Mouse (Mus musculus) midbrain, embryonic 11.5 days (tissue): Measurements from ENCODE around the gene Hsp90ab1. TPM values are rescaled to one million over a fixed set of nuclear protein-coding genes. Genes with fewer than 3 reads are reported as not detected.
A peak's percentile ranks its signal among the peaks of the same experiment; 100 is the strongest.

Experiments used
- ATAC-seq: fragments of 200-750 bp; cut with Nextera tagmentation; 2 replicates; pipeline ENCODE4 v1.8.0; 2017; ENCODE audit warnings: moderate TSS enrichment, moderate library complexity; ENCODE audit not compliant: low FRiP score
- DNase-seq: peaks from one replicate; pipeline ENCODE4 v3.0.0; 2015; ENCODE audit warnings: low spot score; ENCODE audit errors: missing footprints
- H3K27ac ChIP-seq: fragments of 300-500 bp; sonication (generic); 2 replicates; pipeline ENCODE4 v1.5.1; 2014; ENCODE audit warnings: low read depth, low read length
- H3K27me3 ChIP-seq: fragments of 300-500 bp; sonication (generic); 2 replicates; pipeline ENCODE4 v1.6.1; 2014; ENCODE audit warnings: mild to moderate bottlenecking, low read length, moderate library complexity, mixed read lengths; ENCODE audit not compliant: control insufficient read depth, insufficient read depth
- H3K36me3 ChIP-seq: fragments of 300-500 bp; sonication (generic); 2 replicates; pipeline ENCODE4 v1.6.1; 2014; ENCODE audit warnings: mild to moderate bottlenecking, low read length, moderate library complexity, mixed read lengths; ENCODE audit not compliant: control insufficient read depth, insufficient read depth
- H3K4me1 ChIP-seq: fragments of 300-500 bp; sonication (generic); 2 replicates; pipeline ENCODE4 v1.6.1; 2014; ENCODE audit warnings: low read length; ENCODE audit not compliant: control insufficient read depth, insufficient read depth
- H3K4me2 ChIP-seq: fragments of 300-500 bp; sonication (generic); 2 replicates; pipeline ENCODE4 v1.6.1; 2014; ENCODE audit warnings: mild to moderate bottlenecking, moderate library complexity
- H3K4me3 ChIP-seq: fragments of 300-500 bp; sonication (generic); 2 replicates; pipeline ENCODE4 v1.5.1; 2014; ENCODE audit warnings: low read depth, low read length
- H3K9ac ChIP-seq: fragments of 300-500 bp; sonication (generic); 2 replicates; pipeline ENCODE4 v1.6.1; 2014; ENCODE audit warnings: low read length
- H3K9me3 ChIP-seq: fragments of 300-500 bp; sonication (generic); 2 replicates; pipeline ENCODE4 v1.6.1; 2016; ENCODE audit warnings: low read length; ENCODE audit not compliant: control insufficient read depth
- WGBS: fragments of 180-500 bp; shearing (Covaris S2); extraction: QIAGEN DNeasy Blood & Tissue Kit; methylation state at CpG from one replicate; pipeline ENCODE4 v1.1.7; 2014; 5-methylcytosine and 5-hydroxymethylcytosine counted together
- polyA plus RNA-seq: library from polyadenylated mRNA; unstranded; fragments of >200 nt; fragmentation: Nextera tagmentation; extraction: Ambion mirVana; gene quantifications from 2 replicates; pipeline ENCODE4 v1.2.1, GENCODE M21; 2014

The Hsp90ab1 gene
- polyA plus RNA-seq, 1 experiment from 2014 or later = 1,690 TPM

- Histone ChIP-seq H3K36me3 (no peaks in the 10 kb centered on the region), H3K27me3 (no peaks in the 10 kb centered on the region), H3K9ac (no peak overlapping the region), H3K4me2 (no peak overlapping the region), H3K27ac (no peak overlapping the region; the same call in 1 of the 2 replicates), H3K4me3 (no peak overlapping the region), H3K9me3 (0 out of 2 replicates have a peak, but pooled peaks cover 3% of the 10 kb centered on the region), H3K4me1 (peaks cover 4% of the 10 kb centered on the region)
- ATAC-seq (no peak), DNase-seq (no peak)
- 22% methylated on average over 5 of the region's 5 CpGs for WGBS
Measured at GRCm38 (mm10) chr17:45610144-45610866, 37.2 kb upstream of the Hsp90ab1 start.

GRCm38 (mm10) chr17:45608396-45608795, 35.3 kb upstream of the Hsp90ab1 start:
- no peaks in the 10 kb centered on the region for H3K27me3 ChIP-seq
- no peak overlapping the region for H3K4me3 ChIP-seq
- WGBS = 91% methylated on average over 4 of the region's 4 CpGs
- H3K4me2 ChIP-seq = no peak overlapping the region
- H3K4me1 ChIP-seq = peaks cover 4% of the 10 kb centered on the region
- no peak overlapping the region for H3K27ac ChIP-seq
- DNase-seq (no peak), ATAC-seq (no peak)
- H3K9ac ChIP-seq = no peak overlapping the region
- no peaks in the 10 kb centered on the region for H3K36me3 ChIP-seq
- H3K9me3 ChIP-seq = 0 out of 2 replicates have a peak, but pooled peaks cover 3% of the 10 kb centered on the region

DNA sequence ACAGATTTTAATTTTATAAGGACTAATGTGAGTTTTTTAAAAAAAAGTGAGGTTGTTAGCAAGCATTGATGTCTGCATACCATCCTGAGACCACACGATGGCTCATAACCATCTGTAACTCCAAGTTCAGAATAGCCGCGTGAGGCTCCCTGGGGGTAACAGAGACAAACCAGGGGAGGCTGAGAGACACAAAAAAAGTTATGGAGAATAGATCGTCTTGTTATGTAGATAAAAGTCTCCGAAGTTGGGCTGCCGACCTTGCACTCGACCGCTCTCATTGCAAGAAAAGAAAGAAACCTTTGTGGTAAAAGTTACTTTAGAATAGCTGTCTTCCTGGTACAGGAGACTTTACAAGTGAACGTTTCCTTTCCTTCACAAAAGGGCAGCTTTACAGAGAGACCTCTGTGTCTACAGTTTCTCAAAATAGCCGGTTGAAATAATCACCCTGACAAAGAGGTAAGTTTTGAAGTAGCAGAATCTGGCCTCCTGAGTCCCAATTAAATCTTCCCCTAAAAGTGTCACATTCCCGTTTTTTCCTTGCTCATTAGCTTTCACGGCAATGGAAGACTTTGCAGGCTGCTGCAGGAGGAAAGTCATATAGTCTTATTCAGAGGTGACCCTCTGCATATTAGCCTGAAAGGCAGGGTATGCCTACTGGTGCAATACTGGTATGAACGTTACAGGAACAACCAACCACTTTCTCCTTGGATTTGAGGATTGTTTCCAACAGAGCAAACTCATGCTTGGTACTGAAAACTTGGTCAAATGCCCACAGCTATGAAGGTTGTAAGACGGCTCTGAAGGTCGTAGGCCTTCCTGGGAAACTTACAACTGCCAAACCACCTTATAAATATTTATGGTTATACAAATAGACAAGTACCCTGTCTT, 34.2 kb upstream of the Hsp90ab1 start:
- H3K4me1 ChIP-seq = peaks cover 4% of the 10 kb centered on the region
- no peak overlapping the region for H3K27ac ChIP-seq
- ATAC-seq = no peak
- no peak for DNase-seq
- H3K9ac ChIP-seq = no peak overlapping the region
- no peak overlapping the region for H3K4me2 ChIP-seq
- H3K36me3 ChIP-seq = no peaks in the 10 kb centered on the region
- H3K4me3 ChIP-seq = no peak overlapping the region
- peaks cover 2% of the 10 kb centered on the region; the same call in 1 of the 2 replicates for H3K27me3 ChIP-seq
- 0 out of 2 replicates have a peak, but pooled peaks cover 3% of the 10 kb centered on the region for H3K9me3 ChIP-seq
- WGBS = 85% methylated on average over 15 of the region's 15 CpGs

DNA sequence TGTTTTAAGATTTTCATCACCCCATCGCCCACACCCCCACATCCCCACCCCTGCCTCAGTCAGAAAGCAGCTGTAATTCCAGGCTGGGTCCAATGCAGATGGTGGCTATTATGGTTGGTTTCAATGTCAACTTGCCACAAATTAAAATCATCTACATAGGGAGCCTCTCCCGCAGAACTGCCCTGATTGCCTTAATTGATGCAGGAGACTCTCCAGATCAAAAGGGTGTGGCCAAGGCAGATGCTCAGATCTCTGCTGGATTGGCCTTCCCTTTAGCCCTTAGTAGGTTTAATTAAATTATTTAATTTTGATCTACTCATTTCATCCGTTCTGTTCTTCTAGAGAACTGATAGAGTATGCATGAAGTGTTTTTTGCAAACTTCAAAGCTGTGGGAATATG, 29.9 kb upstream of the Hsp90ab1 start:
- Histone ChIP-seq H3K27me3 (peaks cover 27% of the 10 kb centered on the region), H3K4me1 (peaks cover 14% of the 10 kb centered on the region), H3K9ac (no peak overlapping the region), H3K36me3 (no peaks in the 10 kb centered on the region), H3K9me3 (0 out of 2 replicates have a peak, but pooled peaks cover 3% of the 10 kb centered on the region), H3K4me2 (no peak overlapping the region), H3K4me3 (no peak overlapping the region), H3K27ac (no peak overlapping the region)
- ATAC-seq (no peak), DNase-seq (no peak)
- WGBS = 84% methylated on average over 3 of the region's 3 CpGs

DNA sequence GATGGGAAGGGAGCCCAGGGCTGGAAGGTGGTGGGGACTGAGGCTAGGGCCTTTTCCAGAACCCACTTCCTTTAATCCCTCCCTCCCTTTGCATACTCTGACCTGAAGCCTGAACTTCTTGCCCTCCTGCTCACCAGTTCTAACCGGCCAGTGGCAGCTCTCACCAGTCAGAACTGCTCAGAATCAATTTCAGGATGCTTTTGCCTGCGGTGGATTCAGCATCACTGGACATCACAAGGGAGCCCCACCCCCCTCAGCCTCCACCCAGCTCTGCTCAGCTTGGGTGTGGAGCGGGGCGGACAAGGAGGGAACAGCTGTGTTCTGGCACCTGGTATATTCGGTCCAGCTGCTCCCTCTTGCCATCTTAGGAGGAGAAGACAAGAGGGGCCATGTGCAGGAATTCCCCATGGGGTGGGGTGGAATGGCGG, 28.8 kb upstream of the Hsp90ab1 start, which contains the start of gene Mymx:
Gene Mymx (minus strand): TSS at position 226 of the 428 bp plus-strand sequence.
- Histone ChIP-seq H3K36me3 (no peaks in the 10 kb centered on the region), H3K9me3 (no peaks in the 10 kb centered on the region), H3K9ac (peak within 1 kb of the TSS; percentile 27; the same call in 1 of the 2 replicates), H3K27ac (no peak within 1 kb of the TSS), H3K4me3 (no peak within 1 kb of the TSS), H3K4me1 (peaks cover 14% of the 10 kb centered on the region), H3K27me3 (peaks cover 27% of the 10 kb centered on the region), H3K4me2 (0 out of 2 replicates have a peak within 1 kb of the TSS, but pooled peaks have one; percentile 8)
- DNase-seq (peak; percentile 90), ATAC-seq (0 out of 2 replicates have a peak, but pooled peaks have one; percentile 8)
- WGBS = 31% methylated on average over 6 of the region's 6 CpGs

DNA sequence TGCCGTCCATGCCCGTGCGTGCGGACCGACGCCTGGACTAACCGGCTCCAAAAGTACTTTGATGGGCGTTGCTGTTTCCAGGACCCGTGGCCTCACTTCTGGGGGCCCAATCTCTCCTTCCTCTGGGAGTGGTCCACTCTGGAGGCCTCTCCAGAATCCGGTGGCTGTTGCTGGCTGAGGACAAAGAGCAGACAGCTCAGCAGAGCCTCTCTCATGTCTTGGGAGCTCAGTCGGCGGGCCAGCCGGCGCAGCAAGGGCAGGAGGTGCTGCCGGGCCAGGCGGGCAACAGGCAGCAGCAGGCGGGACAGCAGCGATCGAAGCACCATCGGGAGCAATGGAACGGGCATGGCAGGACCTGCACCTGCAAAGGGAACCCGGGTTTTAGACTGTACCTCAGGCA, 28.3 kb upstream of the Hsp90ab1 start:
- ATAC-seq (no peak), DNase-seq (peak; percentile 91)
- Histone ChIP-seq H3K4me3 (no peak overlapping the region), H3K27ac (no peak overlapping the region), H3K9me3 (no peaks in the 10 kb centered on the region), H3K4me1 (peaks cover 16% of the 10 kb centered on the region), H3K4me2 (0 out of 2 replicates have a peak overlapping the region, but pooled peaks have one; percentile 8), H3K36me3 (no peaks in the 10 kb centered on the region), H3K27me3 (peaks cover 27% of the 10 kb centered on the region), H3K9ac (peak overlapping the region; percentile 27; the same call in 1 of the 2 replicates)
- WGBS = 6% methylated on average over 22 of the region's 22 CpGs

- ATAC-seq (no peak), DNase-seq (no peak)
- 47% methylated on average over 8 of the region's 8 CpGs for WGBS
- Histone ChIP-seq H3K9me3 (no peaks in the 10 kb centered on the region), H3K27me3 (peaks cover 36% of the 10 kb centered on the region), H3K4me2 (no peak overlapping the region), H3K9ac (no peak overlapping the region), H3K4me3 (no peak overlapping the region), H3K36me3 (no peaks in the 10 kb centered on the region), H3K27ac (no peak overlapping the region), H3K4me1 (peaks cover 27% of the 10 kb centered on the region)
Measured at GRCm38 (mm10) chr17:45600267-45600666, 27.2 kb upstream of the Hsp90ab1 start.

DNA sequence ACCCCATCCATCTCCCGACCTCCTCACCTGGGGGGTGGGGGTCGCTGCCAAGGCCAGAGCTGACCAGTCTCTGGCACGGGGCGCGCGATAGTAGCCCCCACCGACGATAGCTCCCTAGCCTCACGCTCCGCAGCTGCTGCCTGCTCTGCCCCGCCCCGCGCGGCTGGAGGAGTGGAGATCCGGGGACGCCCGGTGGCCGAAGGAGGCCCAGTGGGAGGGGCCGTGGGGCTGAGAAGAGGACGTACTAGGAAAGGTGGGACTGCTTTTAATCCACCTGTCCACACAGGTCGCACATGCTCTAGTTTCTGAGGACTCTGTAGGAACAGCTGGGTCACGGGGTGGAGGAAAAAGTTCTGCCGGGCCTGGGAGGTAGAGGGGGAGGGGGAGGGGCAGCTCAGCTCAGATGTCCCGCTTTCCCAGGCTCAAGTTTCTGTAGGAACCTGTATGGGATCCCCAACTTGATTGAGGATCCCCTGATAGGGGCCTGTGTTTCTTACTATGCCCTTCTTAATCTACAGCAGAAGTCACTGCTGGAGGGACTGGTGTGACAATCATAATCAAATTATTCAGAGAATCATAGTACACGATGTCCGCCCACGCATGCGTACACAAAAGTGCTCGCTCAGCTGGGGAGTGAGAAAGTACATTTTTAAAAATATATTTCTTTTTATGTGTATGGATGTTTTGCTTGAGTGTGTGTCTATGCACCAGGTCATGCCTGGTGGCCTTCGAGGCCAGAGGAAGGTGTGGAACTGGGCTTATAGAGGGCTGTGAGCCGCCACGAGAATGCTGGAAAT, 26.6 kb upstream of the Hsp90ab1 start, which contains the start of gene Slc29a1:
Gene Slc29a1 (minus strand): TSS at position 161 of the 797 bp plus-strand sequence.
- WGBS = 13% methylated on average over 32 of the region's 32 CpGs
- no peak within 1 kb of the TSS for H3K27ac ChIP-seq
- peak; percentile 92 for DNase-seq
- H3K4me3 ChIP-seq = peak within 1 kb of the TSS; percentile 28
- peak within 1 kb of the TSS; percentile 72 for H3K4me2 ChIP-seq
- peak; percentile 45 for ATAC-seq
- H3K9ac ChIP-seq = peak within 1 kb of the TSS; percentile 31; the same call in 1 of the 2 replicates
- H3K9me3 ChIP-seq = no peaks in the 10 kb centered on the region
- H3K27me3 ChIP-seq = peaks cover 42% of the 10 kb centered on the region
- peaks cover 33% of the 10 kb centered on the region for H3K4me1 ChIP-seq
- H3K36me3 ChIP-seq = no peaks in the 10 kb centered on the region
